Mouse (Mus musculus): ENCODE results near the gene Olfr507.
"Not testable (repeated sequence)": the region's sequence is repeated elsewhere in the genome, so short reads cannot be mapped to it uniquely, and the experiment has no call there.

Gene Olfr507

DNA sequence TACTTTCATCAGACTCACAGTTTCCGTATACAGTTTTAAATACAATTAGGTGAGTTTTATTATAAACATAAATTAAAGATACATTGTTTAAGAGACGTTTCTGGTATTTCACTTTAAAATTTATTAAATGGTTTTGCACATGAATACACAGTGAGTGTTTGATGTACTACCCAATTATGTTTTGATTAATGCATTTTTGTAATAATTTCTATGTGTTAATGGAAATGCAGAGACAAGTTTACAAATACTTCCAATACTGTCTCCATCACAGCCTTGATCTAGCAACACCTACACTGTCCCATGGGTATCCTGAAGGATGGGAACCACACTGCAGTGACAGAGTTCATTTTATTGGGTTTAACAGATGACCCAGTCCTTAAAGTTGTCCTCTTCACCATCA lies at the start of gene Olfr507:
Gene Olfr507 (plus strand): TSS at position 301 of the 400 bp plus-strand sequence.
- in situ Hi-C loops (cut with MboI, MseI): no loop called here

DNA sequence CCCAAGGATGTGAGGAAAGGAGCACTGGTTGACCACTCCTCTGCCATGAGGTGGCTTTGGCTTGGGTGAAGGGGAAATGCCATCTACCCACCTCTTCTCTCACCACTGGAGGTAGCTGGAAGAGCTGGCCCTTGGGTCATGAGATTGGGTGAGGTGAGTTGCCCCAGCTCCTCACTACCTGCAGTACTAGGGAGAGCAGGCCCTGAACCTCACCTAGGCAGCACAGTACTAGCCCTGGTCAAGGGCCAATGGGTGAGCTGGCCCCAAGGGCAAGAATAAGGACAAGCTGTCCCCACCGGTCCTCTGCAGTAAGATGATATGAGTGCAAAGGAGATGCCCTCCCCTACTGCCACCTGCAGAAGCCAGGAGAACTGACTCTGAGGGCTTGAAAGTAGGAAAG lies 31.8 kb upstream of the Olfr507 start:
- in situ Hi-C loops (cut with MboI, MseI): no loop called here

DNA sequence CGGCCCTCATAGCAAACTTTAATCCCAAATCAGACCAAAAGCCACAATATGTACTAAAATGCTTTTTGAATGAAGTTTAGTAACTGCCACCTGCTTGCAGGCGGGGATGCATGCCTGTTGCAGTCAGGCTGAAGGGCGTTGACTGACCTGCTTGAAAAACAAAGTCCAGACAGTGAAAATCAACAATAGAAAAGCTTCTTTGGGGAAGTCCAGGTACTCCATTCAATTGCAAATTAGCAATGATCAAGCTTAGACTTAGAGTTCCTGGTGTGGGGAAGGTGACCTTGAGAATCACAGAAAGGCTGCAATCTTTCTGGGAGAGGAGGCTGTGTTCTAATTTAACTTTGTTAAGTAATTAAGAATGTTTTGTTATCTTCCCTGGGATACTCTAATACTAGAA lies 19.7 kb upstream of the Olfr507 start:
- in situ Hi-C loops (cut with MboI, MseI): not testable (repeated sequence)

DNA sequence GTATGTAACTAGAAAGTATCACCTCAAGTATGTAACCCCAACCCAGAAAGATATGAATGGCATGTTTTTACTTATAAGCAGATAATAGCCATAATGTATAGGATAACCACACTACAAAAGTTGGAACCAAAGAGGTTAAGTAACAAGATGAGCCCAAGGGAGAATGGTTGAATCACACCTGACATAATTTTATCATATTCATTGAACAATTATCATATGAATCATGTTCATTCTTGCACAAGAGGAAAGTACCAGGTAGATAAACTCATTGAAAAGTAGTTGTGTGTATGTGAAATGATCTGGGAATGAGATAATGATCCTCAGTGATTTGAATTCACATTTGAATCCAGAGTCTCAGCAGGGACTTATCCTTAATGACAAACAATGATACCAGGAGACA lies 11.1 kb upstream of the Olfr507 start, which contains the start of gene Olfr506:
Gene Olfr506 (plus strand): TSS at position 301 of the 400 bp plus-strand sequence.
- in situ Hi-C loops (cut with MboI, MseI): no loop called here

DNA sequence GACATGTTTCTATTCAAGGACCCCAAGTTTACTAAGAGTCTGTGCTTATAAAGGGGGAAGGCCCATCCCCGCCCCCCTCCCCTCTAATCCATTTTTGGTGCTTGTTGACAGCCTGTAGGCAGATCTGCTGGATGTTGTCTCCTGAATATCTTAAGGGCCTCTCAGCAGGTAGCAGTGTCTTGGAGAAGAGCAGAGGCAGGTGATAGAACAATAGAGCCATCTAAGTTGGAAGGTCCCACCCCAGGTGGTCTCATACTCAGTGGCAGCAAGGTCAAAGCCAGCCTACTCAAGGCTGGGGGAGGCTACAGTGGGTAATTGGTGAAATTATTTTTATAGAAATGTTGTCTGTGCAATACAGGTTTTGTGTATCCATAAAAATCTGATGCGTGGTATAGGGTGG lies 7.5 kb upstream of the Olfr507 start:
- in situ Hi-C loops (cut with MboI, MseI): no loop called here

DNA sequence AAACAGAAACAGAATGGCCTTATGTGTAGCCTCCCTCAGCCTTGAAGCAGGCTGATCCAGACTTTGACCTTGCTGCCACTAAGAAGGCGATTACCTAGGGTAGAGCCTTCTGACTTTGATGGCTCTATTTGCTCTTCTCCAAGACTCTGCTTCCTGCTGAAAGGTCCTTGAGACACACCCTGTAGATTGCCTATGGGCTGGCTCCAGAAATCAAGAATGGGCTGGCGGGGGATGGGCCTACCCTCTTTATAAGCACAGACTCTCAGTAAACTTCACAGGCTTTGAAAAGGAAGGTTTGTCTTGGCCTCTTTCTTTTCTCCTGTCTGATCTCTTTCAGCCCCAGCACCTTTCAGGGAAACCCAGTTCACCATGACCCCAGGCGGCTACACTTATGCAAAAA lies 4.8 kb upstream of the Olfr507 start:
- in situ Hi-C loops (cut with MboI, MseI): not testable (repeated sequence)

DNA sequence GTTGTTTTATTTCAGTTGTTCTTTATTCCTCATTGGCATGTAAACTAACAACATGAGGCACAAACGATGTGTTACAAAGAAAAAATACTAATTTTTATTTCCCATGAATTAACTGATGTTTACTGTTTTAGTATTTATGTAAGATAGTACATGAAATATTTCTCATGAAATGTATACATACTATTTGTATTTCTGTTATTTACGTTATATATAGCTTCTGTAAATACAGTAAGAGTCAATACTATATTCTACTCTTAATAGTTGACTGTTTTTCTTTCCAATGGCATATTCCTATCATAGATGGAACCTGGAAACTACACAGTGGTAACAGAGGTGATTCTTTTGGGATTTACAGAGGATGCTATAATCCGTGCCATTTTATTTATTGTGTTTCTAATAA lies 8.1 kb downstream of the Olfr507 start, which contains the start of gene Olfr508:
Gene Olfr508 (plus strand): TSS at position 301 of the 400 bp plus-strand sequence.
- in situ Hi-C loops (cut with MboI, MseI): no loop called here

DNA sequence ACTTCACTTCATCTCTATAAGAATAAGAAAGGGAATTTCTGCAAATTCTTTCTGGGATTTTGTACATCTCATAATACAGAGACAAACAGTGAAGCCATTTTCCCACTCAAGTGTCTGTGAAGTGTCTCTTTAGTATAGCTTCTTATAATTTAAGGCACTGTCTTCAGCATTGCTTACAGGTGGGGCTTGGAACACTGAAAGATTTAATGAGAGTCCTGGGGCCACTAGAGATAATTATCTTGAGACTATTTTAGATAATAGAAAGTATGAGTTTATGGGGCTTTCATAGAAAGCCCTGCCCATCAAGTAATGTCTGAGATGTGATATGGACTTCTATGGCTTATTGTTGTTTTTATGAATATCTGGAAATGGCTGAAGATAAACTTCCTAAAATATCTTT lies 30.2 kb downstream of the Olfr507 start, which contains the start of gene Olfr509:
Gene Olfr509 (minus strand): TSS at position 101 of the 400 bp plus-strand sequence.
- in situ Hi-C loops (cut with MboI, MseI): no loop called here

DNA sequence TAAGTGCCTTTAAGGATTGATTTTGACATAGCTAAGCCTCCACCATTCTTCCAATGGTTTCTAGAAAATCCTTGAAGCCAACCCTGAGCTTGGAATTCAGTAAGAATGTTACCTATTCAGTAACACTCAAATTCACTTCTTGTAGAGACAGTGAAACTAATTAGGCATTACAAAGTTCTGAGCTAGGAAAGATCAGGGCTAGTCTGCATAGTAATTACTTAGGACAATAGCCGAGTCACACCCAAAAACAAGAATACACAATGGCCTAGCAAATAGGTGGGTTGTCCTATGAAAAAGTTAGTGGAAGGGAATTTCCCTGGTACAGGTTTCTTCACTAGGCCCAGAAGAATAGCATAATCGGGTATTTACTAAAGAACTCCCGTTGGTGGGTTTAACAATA lies 40.8 kb downstream of the Olfr507 start:
- in situ Hi-C loops (cut with MboI, MseI): loop anchor here (10.0 kb wide), 1 partner anchor 452 kb away; no protein-coding TSS in a partner anchor

DNA sequence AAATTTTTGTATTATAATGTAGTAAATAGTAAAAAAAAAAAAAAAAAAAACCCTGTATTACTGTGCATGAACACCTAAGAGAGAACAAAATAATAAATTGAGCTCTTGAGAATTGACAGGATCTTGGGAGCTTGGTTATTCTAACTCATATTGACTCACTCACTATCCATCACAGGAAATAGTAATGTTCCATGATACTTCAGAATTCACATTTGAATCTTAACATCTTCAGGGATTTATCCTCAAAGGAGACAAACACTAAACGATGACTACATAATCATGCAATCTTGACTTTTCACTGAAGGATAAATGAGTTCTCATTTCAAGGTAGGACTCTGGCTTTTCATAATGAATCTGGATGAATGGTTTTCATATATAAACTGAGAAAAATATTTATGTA lies 44.5 kb downstream of the Olfr507 start, which contains the start of gene Olfr510:
Gene Olfr510 (plus strand): TSS at position 301 of the 400 bp plus-strand sequence.
- in situ Hi-C loops (cut with MboI, MseI): loop anchor here (10.0 kb wide), 1 partner anchor 449 kb away; no protein-coding TSS in a partner anchor

DNA sequence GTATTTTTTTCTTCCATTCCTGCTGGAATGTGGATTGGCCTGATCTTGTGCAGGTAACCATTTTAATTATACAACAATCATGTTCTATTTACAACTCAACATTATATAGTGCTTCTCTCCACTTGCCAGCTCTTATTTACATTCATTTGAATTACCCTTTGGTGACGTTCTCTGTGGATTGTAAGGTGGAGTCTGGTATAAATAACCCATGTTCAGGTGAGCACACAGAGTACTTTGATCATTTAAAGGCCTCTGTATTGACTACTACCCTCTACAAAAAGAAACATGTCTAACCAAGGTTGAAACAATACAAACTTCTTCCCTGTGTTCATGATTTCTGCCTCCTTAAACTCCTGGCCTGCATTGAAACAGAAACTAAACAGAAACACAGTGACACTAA lies 49.4 kb downstream of the Olfr507 start:
- in situ Hi-C loops (cut with MboI, MseI): no loop called here

All from regulatory T cell (primary cell).